Mouse (Mus musculus) myocyte (in vitro differentiated cells): ENCODE measurements around the gene Tmem202. TPM values are rescaled to one million over a fixed set of nuclear protein-coding genes. Genes with fewer than 3 reads are reported as not detected.
A peak's percentile ranks its signal among the peaks of the same experiment; 100 is the strongest.

ENCODE experiments used
- H3K27me3 ChIP-seq: one replicate; pipeline ENCODE4 v1.6.1; 2011; ENCODE audit not compliant: control insufficient read depth, insufficient read depth, insufficient read length
- H3K36me3 ChIP-seq: one replicate; pipeline ENCODE4 v1.6.1; 2011; ENCODE audit not compliant: control insufficient read depth, insufficient read depth
- H3K4me2 ChIP-seq: one replicate; pipeline ENCODE4 v1.6.1; 2011; ENCODE audit warnings: low read depth, control low read depth
- H3K4me3 ChIP-seq: one replicate; pipeline ENCODE4 v1.5.1; 2011; ENCODE audit warnings: mild to moderate bottlenecking, control low read depth, moderate library complexity
- H3K79me2 ChIP-seq: one replicate; pipeline ENCODE4 v1.6.1; 2011; ENCODE audit not compliant: control insufficient read depth, insufficient read depth
- H3ac ChIP-seq: one replicate; pipeline ENCODE4 v1.6.1; 2011; ENCODE audit not compliant: control insufficient read depth, insufficient read length
- CEBPB ChIP-seq: IDR thresholded peaks from 2 replicates; pipeline ENCODE4 v1.6.1; 2011; ENCODE audit warnings: mild to moderate bottlenecking, moderate library complexity; ENCODE audit not compliant: poor library complexity, insufficient read depth, severe bottlenecking
- E2F4 ChIP-seq: IDR thresholded peaks from one replicate; pipeline ENCODE4 v1.6.1; 2011; ENCODE audit warnings: mild to moderate bottlenecking, control low read depth, moderate library complexity; ENCODE audit not compliant: insufficient read depth
- MAX ChIP-seq: IDR thresholded peaks from one replicate; pipeline ENCODE4 v1.6.1; 2011; ENCODE audit warnings: low read depth, mild to moderate bottlenecking, control low read depth
- MYOD1 ChIP-seq, 3 experiments: IDR thresholded peaks; one replicate each; pipeline ENCODE4 v1.6.1; 2011; ENCODE audit warnings: control low read depth in 2 of 3, low read depth in 2 of 3, mild to moderate bottlenecking in 2 of 3, moderate library complexity in 1 of 3; ENCODE audit not compliant: insufficient read length in 2 of 3, control insufficient read depth in 1 of 3
- MYOG ChIP-seq, 3 experiments: IDR thresholded peaks; one replicate each; pipeline ENCODE4 v1.6.1; 2011; ENCODE audit warnings: control low read depth in 2 of 3, low read depth in 2 of 3, mild to moderate bottlenecking in 2 of 3; ENCODE audit not compliant: insufficient read length in 2 of 3, control insufficient read depth in 1 of 3, insufficient read depth in 1 of 3
- POLR2A ChIP-seq: IDR thresholded peaks from one replicate; pipeline ENCODE4 v1.6.1; 2011; ENCODE audit warnings: low read depth, mild to moderate bottlenecking, control low read depth, moderate library complexity; ENCODE audit not compliant: insufficient read length
- POLR2AphosphoS2 ChIP-seq: IDR thresholded peaks from one replicate; pipeline ENCODE4 v1.6.1; 2011; ENCODE audit warnings: low read depth, control low read depth; ENCODE audit not compliant: insufficient read length
- REST ChIP-seq: IDR thresholded peaks from one replicate; pipeline ENCODE4 v1.6.1; 2011; ENCODE audit warnings: mild to moderate bottlenecking, control low read depth, moderate library complexity; ENCODE audit not compliant: insufficient read depth, insufficient read length
- SRF ChIP-seq: IDR thresholded peaks from one replicate; pipeline ENCODE4 v1.6.1; 2011; ENCODE audit warnings: low read depth; ENCODE audit not compliant: control insufficient read depth, insufficient read length
- TCF12 ChIP-seq: IDR thresholded peaks from one replicate; pipeline ENCODE4 v1.6.1; 2011; ENCODE audit warnings: mild to moderate bottlenecking, control low read depth; ENCODE audit not compliant: poor library complexity, insufficient read depth, severe bottlenecking
- TCF3 ChIP-seq: IDR thresholded peaks from one replicate; pipeline ENCODE4 v1.6.1; 2011; ENCODE audit warnings: low read depth, control low read depth; ENCODE audit not compliant: insufficient read length
- USF1 ChIP-seq: IDR thresholded peaks from one replicate; pipeline ENCODE4 v1.6.1; 2011; ENCODE audit warnings: low read depth, mild to moderate bottlenecking, control low read depth, moderate library complexity
- polyA plus RNA-seq: library from polyadenylated mRNA; unstranded; fragments of >200 nt; fragmentation: generic; extraction: Trizol; gene quantifications from one replicate; pipeline ENCODE4 v1.2.1, GENCODE M21; 2012; ENCODE audit warnings: missing spikeins

Gene Tmem202
- polyA plus RNA-seq, 1 experiment: 1.2 TPM

- TF ChIP-seq POLR2A: no peak
- no peak for TF ChIP-seq CEBPB
- no peak for TF ChIP-seq REST
- TF ChIP-seq USF1: no peak
- no peak for TF ChIP-seq TCF3
- no peak for TF ChIP-seq MAX
- TF ChIP-seq POLR2AphosphoS2: no peak
- TF ChIP-seq TCF12: no peak
- TF ChIP-seq MYOD1 (IDR thresholded peaks at IDR 0.05; ENCODE audit: control insufficient read depth in 1 of 3, insufficient read length in 2 of 3, low read depth in 2 of 3): no peak
- no peak for TF ChIP-seq SRF
- no peak for TF ChIP-seq E2F4
- no peak for TF ChIP-seq MYOG (IDR thresholded peaks at IDR 0.05; ENCODE audit: control insufficient read depth in 1 of 3, insufficient read depth in 1 of 3, insufficient read length in 2 of 3, low read depth in 2 of 3)
- Histone ChIP-seq H3K79me2 (peaks cover 63% of the 10 kb centered on the region), H3K4me3 (no peak overlapping the region), H3K27me3 (no peaks in the 10 kb centered on the region), H3K36me3 (peaks cover 19% of the 10 kb centered on the region), H3ac (no peak overlapping the region), H3K4me2 (no peak overlapping the region)
These were observed 10.4 kb upstream of the Tmem202 start for GRCm38 (mm10) chr9:59550077-59550476.

GRCm38 (mm10) chr9:59548961-59549487 lies 9.4 kb upstream of the Tmem202 start:
- Histone ChIP-seq H3K79me2 (peaks cover 63% of the 10 kb centered on the region), H3K4me2 (no peak overlapping the region)
- TF ChIP-seq MAX (no peak), SRF (no peak), USF1 (no peak), MYOD1 (IDR thresholded peaks at IDR 0.05; ENCODE audit: control insufficient read depth in 1 of 3, insufficient read length in 2 of 3, low read depth in 2 of 3) (no peak), POLR2A (no peak), TCF12 (no peak), CEBPB (no peak), TCF3 (no peak)

DNA sequence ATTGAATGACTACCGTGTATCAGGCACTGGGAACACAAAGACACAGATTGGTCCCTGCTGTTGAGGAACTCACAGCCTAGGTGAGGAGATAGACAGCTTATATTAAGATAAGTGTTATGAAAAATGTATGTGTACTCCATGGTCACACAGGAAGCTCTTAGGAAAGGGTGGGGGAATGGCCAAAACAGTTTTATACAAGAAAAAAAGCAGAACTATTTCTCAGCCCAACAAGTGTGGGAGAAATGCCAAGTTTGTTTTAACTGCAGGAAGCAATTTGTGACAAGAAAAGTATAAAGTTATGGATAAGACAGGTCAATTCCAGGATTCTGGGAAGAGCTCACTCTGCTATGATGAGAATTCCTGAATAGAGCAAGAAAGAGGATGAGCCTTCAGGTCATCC lies 8.2 kb upstream of the Tmem202 start:
- Histone ChIP-seq H3K4me2 (no peak overlapping the region), H3ac (no peak overlapping the region), H3K36me3 (peaks cover 8% of the 10 kb centered on the region), H3K27me3 (no peaks in the 10 kb centered on the region), H3K4me3 (no peak overlapping the region), H3K79me2 (peaks cover 71% of the 10 kb centered on the region)
- TF ChIP-seq MYOG (IDR thresholded peaks at IDR 0.05; ENCODE audit: control insufficient read depth in 1 of 3, insufficient read depth in 1 of 3, insufficient read length in 2 of 3, low read depth in 2 of 3) (no peak), E2F4 (no peak), CEBPB (no peak), MYOD1 (IDR thresholded peaks at IDR 0.05; ENCODE audit: control insufficient read depth in 1 of 3, insufficient read length in 2 of 3, low read depth in 2 of 3) (no peak), USF1 (no peak), MAX (no peak), POLR2AphosphoS2 (no peak), POLR2A (no peak), REST (no peak), TCF12 (no peak), TCF3 (no peak), SRF (no peak)

More at GRCm38 (mm10) chr9:59548961-59549487, 9.4 kb upstream of the Tmem202 start:
- no peak overlapping the region for H3K4me3 ChIP-seq
- no peaks in the 10 kb centered on the region for H3K27me3 ChIP-seq
- no peak overlapping the region for H3ac ChIP-seq
- H3K36me3 ChIP-seq: peaks cover 8% of the 10 kb centered on the region

DNA sequence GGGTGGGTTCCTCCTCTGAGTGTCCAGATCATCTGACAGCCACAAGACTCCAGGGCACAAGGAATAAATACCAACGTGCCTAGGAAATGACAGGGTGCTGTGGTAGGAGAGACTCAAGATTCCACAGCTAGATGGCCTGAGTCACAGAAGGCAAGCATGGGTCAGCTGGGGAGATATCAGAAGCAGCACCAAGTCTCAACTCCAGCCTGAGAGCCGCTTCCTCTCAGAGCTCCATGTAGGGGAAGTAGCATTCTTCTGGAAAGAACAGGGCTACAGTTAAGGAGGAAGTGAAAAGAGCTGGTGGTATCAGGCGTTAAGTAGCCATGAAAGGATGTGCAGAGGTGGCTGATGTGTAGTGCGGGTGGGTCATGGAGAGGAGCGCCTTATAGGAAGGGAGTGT lies 5.1 kb upstream of the Tmem202 start:
- TF ChIP-seq REST (no peak), MYOD1 (IDR thresholded peaks at IDR 0.05; ENCODE audit: control insufficient read depth in 1 of 3, insufficient read length in 2 of 3, low read depth in 2 of 3) (peak in 1 of 3 experiments; percentile 9)
- Histone ChIP-seq H3ac (no peak overlapping the region), H3K27me3 (no peaks in the 10 kb centered on the region), H3K79me2 (peaks cover 80% of the 10 kb centered on the region), H3K36me3 (peaks cover 8% of the 10 kb centered on the region), H3K4me3 (no peak overlapping the region), H3K4me2 (peak overlapping the region; percentile 58)

DNA sequence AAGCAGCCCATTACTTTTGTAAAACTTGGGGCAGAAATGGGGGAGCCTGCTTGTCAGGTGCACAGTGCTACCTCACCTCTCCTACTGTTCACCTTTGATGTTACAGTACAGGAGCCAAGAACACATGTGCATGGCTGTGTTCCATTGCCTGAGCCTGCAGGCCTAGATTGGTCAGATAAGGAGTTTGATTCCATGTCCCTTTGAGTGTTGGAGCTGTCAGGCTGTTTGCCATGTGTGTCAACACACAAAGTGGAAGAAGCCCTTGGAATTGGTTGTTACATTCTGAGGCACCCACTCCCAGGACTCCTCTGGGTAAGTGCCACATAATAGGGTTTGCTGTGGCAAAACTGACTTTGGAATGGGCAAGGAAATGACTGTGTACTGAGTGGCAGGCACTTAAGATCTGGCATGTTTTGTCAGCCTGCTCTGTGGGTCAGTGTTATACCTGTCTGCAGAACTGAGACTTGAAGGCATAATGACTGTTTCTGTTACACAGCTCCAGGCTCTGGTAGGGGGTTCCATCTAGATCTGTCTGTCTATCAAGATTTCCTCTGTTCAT lies 3.2 kb upstream of the Tmem202 start:
- H3K36me3 ChIP-seq: peaks cover 5% of the 10 kb centered on the region
- no peaks in the 10 kb centered on the region for H3K27me3 ChIP-seq
- TF ChIP-seq USF1 (no peak), POLR2A (no peak), MYOD1 (IDR thresholded peaks at IDR 0.05; ENCODE audit: control insufficient read depth in 1 of 3, insufficient read length in 2 of 3, low read depth in 2 of 3) (no peak), E2F4 (no peak), MAX (no peak), MYOG (IDR thresholded peaks at IDR 0.05; ENCODE audit: control insufficient read depth in 1 of 3, insufficient read depth in 1 of 3, insufficient read length in 2 of 3, low read depth in 2 of 3) (no peak), SRF (no peak), TCF12 (no peak), CEBPB (no peak), REST (no peak), TCF3 (no peak), POLR2AphosphoS2 (no peak)
- peaks cover 66% of the 10 kb centered on the region for H3K79me2 ChIP-seq
- no peak overlapping the region for H3K4me3 ChIP-seq
- H3K4me2 ChIP-seq: peak overlapping the region; percentile 84
- no peak overlapping the region for H3ac ChIP-seq
